Mouse (Mus musculus): Measurements from ENCODE around the gene Rhox2h.
"Not testable (repeated sequence)": the region's sequence is repeated elsewhere in the genome, so short reads cannot be mapped to it uniquely, and the experiment has no call there.

The Rhox2h gene

GRCm38 (mm10) chrX:37673177-37673576 lies at the start of gene Rhox2h:
Gene Rhox2h (minus strand): TSS chrX:37673277.
- DNase-seq (ENCODE audit: low spot score in 2 of 2) = not testable (repeated sequence)

DNA sequence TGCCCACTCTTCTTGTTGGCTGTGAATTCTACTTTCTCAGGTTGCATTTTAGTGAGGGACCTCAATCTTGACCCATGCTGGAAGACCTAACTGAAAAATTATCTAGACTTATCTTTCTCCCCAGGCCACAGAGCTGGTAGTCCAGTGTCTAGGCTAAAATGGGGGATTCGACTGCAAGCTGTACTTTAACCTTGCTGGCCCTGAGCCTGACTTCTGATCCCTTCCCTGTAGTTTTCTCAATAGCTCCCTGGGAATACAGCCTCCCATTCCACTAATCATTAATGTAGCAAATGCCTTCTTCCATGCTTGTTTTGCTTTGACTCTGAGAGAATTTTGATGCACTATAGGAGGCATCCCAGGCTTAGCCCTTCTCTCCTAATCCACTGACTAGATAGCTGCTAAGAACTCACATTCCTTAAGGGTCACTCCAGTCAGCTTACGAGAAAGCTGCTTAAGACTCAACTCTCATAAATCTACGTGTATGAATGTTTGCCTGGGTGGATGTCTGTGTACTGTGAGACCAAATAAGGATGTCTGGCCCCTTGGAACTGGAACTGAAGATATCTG lies 28.8 kb upstream of the Rhox2h start:
- DNase-seq (ENCODE audit: low spot score in 2 of 2) = no peak

GRCm38 (mm10) chrX:37692261-37692660 lies 19.2 kb upstream of the Rhox2h start:
- DNase-seq (ENCODE audit: low spot score in 2 of 2) = no peak

GRCm38 (mm10) chrX:37683031-37683715 lies 10.1 kb upstream of the Rhox2h start:
- no peak for DNase-seq (ENCODE audit: low spot score in 2 of 2)

- DNase-seq (ENCODE audit: low spot score in 2 of 2) = not testable (repeated sequence)
These were observed 4.4 kb downstream of the Rhox2h start, which contains the start of gene Rhox3h for GRCm38 (mm10) chrX:37668664-37669063. Gene Rhox3h (minus strand): TSS chrX:37668764.

GRCm38 (mm10) chrX:37651227-37651626 lies 21.9 kb downstream of the Rhox2h start, which contains the start of gene Rhox4g:
Gene Rhox4g (minus strand): TSS chrX:37651327.
- not testable (repeated sequence) for DNase-seq (ENCODE audit: low spot score in 2 of 2)

DNA sequence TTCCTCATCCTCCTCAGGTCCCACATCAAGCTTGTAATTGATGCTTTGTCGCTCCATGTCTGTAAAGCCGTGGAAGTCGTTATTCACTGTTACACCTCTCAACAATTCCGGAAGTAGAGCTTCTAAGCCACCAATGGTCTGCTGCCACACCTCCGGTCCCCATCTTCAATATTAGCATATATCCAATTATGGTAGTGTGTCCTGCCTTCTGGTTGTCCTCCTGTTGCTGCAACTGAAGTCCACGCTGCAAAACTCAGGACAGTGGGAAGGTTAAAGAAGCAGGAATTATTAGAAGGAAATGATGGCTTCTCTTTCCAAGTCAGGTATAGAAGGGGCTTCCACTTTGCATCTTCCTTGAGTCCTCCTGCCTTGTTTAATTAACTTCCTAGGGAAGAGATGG lies 29.7 kb downstream of the Rhox2h start, which contains the start of gene Rhox2g:
TSS of gene Rhox2g (minus strand) at position 101 of the 400 bp plus-strand sequence.
- DNase-seq (ENCODE audit: low spot score in 2 of 2) = not testable (repeated sequence)

GRCm38 (mm10) chrX:37628512-37628911 lies 44.6 kb downstream of the Rhox2h start, which contains the start of gene Rhox3g:
Gene Rhox3g (minus strand): TSS chrX:37628612.
- DNase-seq (ENCODE audit: low spot score in 2 of 2) = not testable (repeated sequence)
